Mouse (Mus musculus) ES-E14 (cell line): ENCODE data around the gene Plbd1. TPM values are rescaled to one million over a fixed set of nuclear protein-coding genes. Genes with fewer than 3 reads are reported as not detected.

Source experiments
- DNase-seq: peaks from one replicate; pipeline ENCODE4 v3.0.0-alpha.2; 2013; ENCODE audit warnings: low read depth, low spot score
- H3K27ac ChIP-seq: 2 replicates; pipeline ENCODE4 v1.5.1; 2012; ENCODE audit warnings: low read depth, mild to moderate bottlenecking, low read length, moderate library complexity, mixed read lengths; ENCODE audit not compliant: poor library complexity, insufficient read depth, severe bottlenecking
- H3K36me3 ChIP-seq: 2 replicates; pipeline ENCODE4 v1.6.1; 2012; ENCODE audit warnings: mild to moderate bottlenecking, low read length, moderate library complexity, mixed read lengths; ENCODE audit not compliant: control insufficient read depth, poor library complexity, insufficient read depth, severe bottlenecking
- H3K4me1 ChIP-seq, 2 experiments: fragments of 150-350 bp in 1 of 2; sonication (generic) in 1 of 2; 2 replicates each; pipeline ENCODE4 v1.6.1; 2012; ENCODE audit warnings: low read length in 2 of 2, mild to moderate bottlenecking in 1 of 2, mixed read lengths in 1 of 2; ENCODE audit not compliant: control insufficient read depth in 2 of 2, insufficient read depth in 2 of 2, poor library complexity in 1 of 2
- H3K4me3 ChIP-seq, 2 experiments: fragments of 150-350 bp in 1 of 2; sonication (generic) in 1 of 2; 2 replicates each; pipeline ENCODE4 v1.5.1; 2012; ENCODE audit warnings: low read length in 2 of 2, low read depth in 1 of 2, mild to moderate bottlenecking in 1 of 2, mixed read lengths in 1 of 2; ENCODE audit not compliant: insufficient read depth in 1 of 2, poor library complexity in 1 of 2, severe bottlenecking in 1 of 2
- H3K9ac ChIP-seq: 2 replicates; pipeline ENCODE4 v1.6.1; 2012; ENCODE audit warnings: low read depth, mild to moderate bottlenecking, low read length, mixed read lengths; ENCODE audit not compliant: poor library complexity, insufficient read depth, severe bottlenecking
- H3K9me3 ChIP-seq: fragments of 150-350 bp; sonication (generic); 2 replicates; pipeline ENCODE4 v1.6.1; 2012; ENCODE audit warnings: low read depth, mild to moderate bottlenecking, low read length; ENCODE audit not compliant: control insufficient read depth, insufficient read depth
- CHD2 ChIP-seq: IDR thresholded peaks from 2 replicates; pipeline ENCODE4 v1.6.1; 2014; ENCODE audit warnings: mild to moderate bottlenecking, low read depth, low read length, inconsistent platforms
- HCFC1 ChIP-seq: IDR thresholded peaks from 2 replicates; pipeline ENCODE4 v1.6.1; 2012; ENCODE audit warnings: low read length, inconsistent platforms, borderline replicate concordance; ENCODE audit not compliant: insufficient read depth
- MAFK ChIP-seq: IDR thresholded peaks from 2 replicates; pipeline ENCODE4 v1.6.1; 2014; ENCODE audit warnings: mild to moderate bottlenecking, low read depth, low read length, inconsistent platforms; ENCODE audit not compliant: insufficient read depth
- ZC3H11A ChIP-seq: IDR thresholded peaks from 2 replicates; pipeline ENCODE4 v1.6.1; 2012; ENCODE audit warnings: low read depth, mild to moderate bottlenecking, inconsistent platforms, low read length, borderline replicate concordance
- ZNF384 ChIP-seq: IDR thresholded peaks from 2 replicates; pipeline ENCODE4 v1.6.1; 2012; ENCODE audit warnings: low read depth, low read length, inconsistent platforms
- in situ Hi-C, 2 experiments: fragments of 600-800 bp; cut with MboI; formaldehyde crosslinking; loops; one replicate each; pipeline ENCODE4 v1.15.1; 2025; ENCODE audit warnings: low sequenced_read_pairs in 2 of 2, inconsistent platforms in 1 of 2; ENCODE audit not compliant: unreplicated experiment in 2 of 2
- total RNA-seq: library from RNA; depleted of rRNA; stranded (reverse); fragments of 300-350 nt; gene quantifications from 2 replicates; pipeline ENCODE4 v1.2.3, GENCODE M21; 2012

Plbd1 gene
- total RNA-seq, 1 experiment, result 2.5 TPM

GRCm38 (mm10) chr6:136650664-136651063, 11.1 kb downstream of the Plbd1 start:
- Histone ChIP-seq H3K9me3 (no peaks in the 10 kb centered on the region), H3K27ac (no peak overlapping the region), H3K4me3 (no peak overlapping the region), H3K36me3 (no peaks in the 10 kb centered on the region), H3K4me1 (no peaks in the 10 kb centered on the region), H3K9ac (no peak overlapping the region)
- TF ChIP-seq MAFK (no peak), ZNF384 (no peak)
- in situ Hi-C loops, result no loop called here
- DNase-seq, result no peak

GRCm38 (mm10) chr6:136647455-136647861, 14.3 kb downstream of the Plbd1 start:
- no peak overlapping the region for H3K27ac ChIP-seq
- in situ Hi-C loops, result no loop called here

GRCm38 (mm10) chr6:136646207-136646606, 15.5 kb downstream of the Plbd1 start:
- Histone ChIP-seq H3K9ac (no peak overlapping the region), H3K36me3 (no peaks in the 10 kb centered on the region), H3K9me3 (no peaks in the 10 kb centered on the region), H3K4me1 (no peaks in the 10 kb centered on the region), H3K4me3 (no peak overlapping the region), H3K27ac (no peak overlapping the region)
- in situ Hi-C loops, result no loop called here
- DNase-seq, result no peak
- TF ChIP-seq CHD2 (no peak), HCFC1 (no peak), ZC3H11A (no peak), ZNF384 (peak; percentile 75), MAFK (no peak)

More at GRCm38 (mm10) chr6:136647455-136647861, 14.3 kb downstream of the Plbd1 start:
- Histone ChIP-seq H3K4me3 (no peak overlapping the region), H3K9ac (no peak overlapping the region), H3K4me1 (no peaks in the 10 kb centered on the region), H3K9me3 (no peaks in the 10 kb centered on the region), H3K36me3 (no peaks in the 10 kb centered on the region)
- DNase-seq, result no peak
- TF ChIP-seq ZNF384 (no peak), MAFK (no peak), HCFC1 (no peak), ZC3H11A (no peak), CHD2 (no peak)

- Histone ChIP-seq H3K9ac (no peak overlapping the region), H3K27ac (no peak overlapping the region), H3K4me3 (no peak overlapping the region), H3K4me1 (no peaks in the 10 kb centered on the region), H3K9me3 (no peaks in the 10 kb centered on the region), H3K36me3 (no peaks in the 10 kb centered on the region)
- DNase-seq, result no peak
- TF ChIP-seq ZC3H11A (no peak), HCFC1 (no peak), MAFK (no peak), CHD2 (no peak), ZNF384 (no peak)
- in situ Hi-C loops, result no loop called here
Measured at GRCm38 (mm10) chr6:136645754-136646153, 16.0 kb downstream of the Plbd1 start.

- no peak for DNase-seq
- H3K4me3 ChIP-seq, result no peak overlapping the region
- no peaks in the 10 kb centered on the region for H3K9me3 ChIP-seq
- TF ChIP-seq ZC3H11A (peak; percentile 79), ZNF384 (no peak), MAFK (no peak), HCFC1 (no peak)
- no peak overlapping the region for H3K9ac ChIP-seq
- H3K27ac ChIP-seq, result no peak overlapping the region
- in situ Hi-C loops, result no loop called here
- H3K36me3 ChIP-seq, result no peaks in the 10 kb centered on the region
- H3K4me1 ChIP-seq, result no peaks in the 10 kb centered on the region
Measured at GRCm38 (mm10) chr6:136644171-136644570, 17.6 kb downstream of the Plbd1 start.
